Mouse (Mus musculus) neural tube, embryonic 13.5 days (tissue): ENCODE results near the gene Mgat5. TPM values are rescaled to one million over a fixed set of nuclear protein-coding genes. Genes with fewer than 3 reads are reported as not detected.

Source experiments
- ATAC-seq: fragments of 200-750 bp; cut with Nextera tagmentation; 2 replicates; pipeline ENCODE4 v1.8.0; 2017; ENCODE audit warnings: low read depth, mild to moderate bottlenecking, moderate TSS enrichment, moderate library complexity
- H3K27ac ChIP-seq: fragments of 300-500 bp; sonication (generic); replicated peaks from 2 replicates; pipeline ENCODE4 v1.5.1; 2015; ENCODE audit warnings: moderate library complexity, mild to moderate bottlenecking, inconsistent platforms
- H3K27me3 ChIP-seq: fragments of 300-500 bp; sonication (generic); 2 replicates; pipeline ENCODE4 v1.6.1; 2015; ENCODE audit warnings: mild to moderate bottlenecking, inconsistent platforms
- H3K36me3 ChIP-seq: fragments of 300-500 bp; sonication (generic); 2 replicates; pipeline ENCODE4 v1.6.1; 2015; ENCODE audit warnings: mild to moderate bottlenecking, inconsistent platforms
- H3K4me1 ChIP-seq: fragments of 300-500 bp; sonication (generic); replicated peaks from 2 replicates; pipeline ENCODE4 v1.6.1; 2015; ENCODE audit warnings: inconsistent platforms
- H3K4me2 ChIP-seq: fragments of 300-500 bp; sonication (generic); 2 replicates; pipeline ENCODE4 v1.6.1; 2015; ENCODE audit warnings: inconsistent platforms, mild to moderate bottlenecking, moderate library complexity
- H3K4me3 ChIP-seq: fragments of 300-500 bp; sonication (generic); 2 replicates; pipeline ENCODE4 v1.5.1; 2015; ENCODE audit warnings: mild to moderate bottlenecking, inconsistent platforms
- H3K9ac ChIP-seq: fragments of 300-500 bp; sonication (generic); 2 replicates; pipeline ENCODE4 v1.6.1; 2015; ENCODE audit warnings: moderate library complexity, mild to moderate bottlenecking, inconsistent platforms
- H3K9me3 ChIP-seq: fragments of 300-500 bp; sonication (generic); 2 replicates; pipeline ENCODE4 v1.6.1; 2016; ENCODE audit warnings: inconsistent platforms
- WGBS: fragments of 180-500 bp; shearing (Covaris S2); methylation state at CpG from one replicate; pipeline ENCODE4 v1.1.7; 2015; 5-methylcytosine and 5-hydroxymethylcytosine counted together
- polyA plus RNA-seq: library from polyadenylated mRNA; unstranded; fragments of >200 nt; fragmentation: Nextera tagmentation; extraction: Ambion mirVana; gene quantifications from 2 replicates; pipeline ENCODE4 v1.2.1, GENCODE M21; 2015

Gene Mgat5
- polyA plus RNA-seq, 1 experiment from 2014 or later: 11.2 TPM

DNA sequence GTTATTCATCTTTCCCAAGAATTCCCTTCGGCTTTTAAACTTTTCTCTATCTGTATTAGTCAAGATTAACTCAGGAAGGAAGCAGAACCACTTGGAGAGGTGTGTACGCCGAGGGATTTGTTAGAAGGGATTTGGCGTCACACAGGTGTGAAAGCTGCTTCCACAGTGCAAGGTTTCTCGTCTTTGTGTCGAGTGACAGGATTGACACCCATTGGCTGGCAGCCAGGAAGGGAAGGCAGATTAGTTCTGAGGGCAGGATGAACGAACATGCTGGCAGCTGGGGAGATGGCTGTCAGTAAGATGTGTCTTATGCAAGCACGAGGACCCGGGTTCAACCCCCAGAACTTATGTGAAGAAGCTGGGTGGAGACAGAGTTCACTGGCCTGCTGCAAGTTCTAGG, 148.6 kb downstream of the Mgat5 start:
- no peak for ATAC-seq
- no peaks in the 10 kb centered on the region for H3K9me3 ChIP-seq
- no peaks in the 10 kb centered on the region for H3K27me3 ChIP-seq
- H3K4me2 ChIP-seq: no peak overlapping the region
- peaks cover 15% of the 10 kb centered on the region for H3K4me1 ChIP-seq
- H3K4me3 ChIP-seq: no peak overlapping the region
- H3K27ac ChIP-seq: no peak overlapping the region
- H3K36me3 ChIP-seq: no peaks in the 10 kb centered on the region
- WGBS: 67% methylated on average over 9 of the region's 9 CpGs
- no peak overlapping the region for H3K9ac ChIP-seq

- no peak overlapping the region for H3K4me3 ChIP-seq
- peaks cover 8% of the 10 kb centered on the region; the same call in 1 of the 2 replicates for H3K4me1 ChIP-seq
- ATAC-seq: no peak
- no peak overlapping the region for H3K27ac ChIP-seq
- H3K4me2 ChIP-seq: no peak overlapping the region
- no peaks in the 10 kb centered on the region for H3K27me3 ChIP-seq
- WGBS: 82% methylated on average over 5 of the region's 5 CpGs
- H3K36me3 ChIP-seq: no peaks in the 10 kb centered on the region
- H3K9me3 ChIP-seq: no peaks in the 10 kb centered on the region
- H3K9ac ChIP-seq: no peak overlapping the region
Observed at GRCm38 (mm10) chr1:127354152-127354551, 149.3 kb downstream of the Mgat5 start.

DNA sequence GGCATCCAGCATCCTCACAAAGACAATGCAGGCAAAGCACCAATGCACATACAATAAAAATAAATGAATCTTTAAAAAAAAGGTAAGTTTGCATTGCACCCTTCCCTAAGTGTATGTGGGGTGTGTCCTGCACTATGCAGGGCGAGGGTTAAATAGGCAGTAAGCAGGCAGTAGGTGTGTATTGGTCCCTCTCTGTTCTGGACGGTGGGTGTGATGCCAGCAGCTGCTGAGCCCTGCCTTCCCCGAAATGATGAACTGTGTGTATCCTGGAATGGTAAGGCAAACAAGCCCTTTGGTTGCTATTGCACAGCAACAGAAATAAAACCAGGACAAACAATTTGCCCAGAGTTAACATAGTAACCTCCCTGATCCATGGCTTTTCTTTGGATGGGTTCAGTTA, 150.2 kb downstream of the Mgat5 start:
- no peaks in the 10 kb centered on the region for H3K36me3 ChIP-seq
- WGBS: 86% methylated on average over 3 of the region's 3 CpGs
- H3K4me3 ChIP-seq: no peak overlapping the region
- no peaks in the 10 kb centered on the region for H3K27me3 ChIP-seq
- H3K9ac ChIP-seq: no peak overlapping the region
- no peak for ATAC-seq
- peaks cover 8% of the 10 kb centered on the region; the same call in 1 of the 2 replicates for H3K4me1 ChIP-seq
- H3K4me2 ChIP-seq: no peak overlapping the region
- H3K27ac ChIP-seq: no peak overlapping the region
- no peaks in the 10 kb centered on the region for H3K9me3 ChIP-seq

DNA sequence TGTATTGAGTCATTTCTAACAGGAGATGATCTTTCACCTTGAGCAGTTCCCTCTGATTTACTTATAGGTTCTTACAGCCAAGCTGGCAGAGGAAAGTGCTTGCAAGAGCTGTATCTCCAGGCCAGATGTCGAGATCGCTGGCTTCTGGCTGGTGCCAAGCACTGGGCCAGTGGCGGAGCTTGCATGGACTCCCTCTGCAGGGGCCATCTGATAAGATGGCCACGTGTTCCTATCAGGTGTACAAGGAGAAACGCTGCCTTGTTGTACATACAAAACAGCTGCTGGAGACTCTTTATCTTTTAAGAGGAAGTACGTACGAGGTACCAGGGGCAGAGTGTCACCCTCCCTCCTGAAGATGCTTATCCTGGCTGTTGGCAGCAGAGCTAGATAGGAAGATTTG, 158.8 kb downstream of the Mgat5 start:
- Histone ChIP-seq H3K9ac (no peak overlapping the region), H3K27me3 (no peaks in the 10 kb centered on the region), H3K27ac (no peak overlapping the region), H3K4me2 (no peak overlapping the region), H3K9me3 (no peaks in the 10 kb centered on the region), H3K4me1 (no peaks in the 10 kb centered on the region), H3K36me3 (peaks cover 25% of the 10 kb centered on the region), H3K4me3 (no peak overlapping the region)
- 96% methylated on average over 7 of the region's 7 CpGs for WGBS
- ATAC-seq: no peak

- Histone ChIP-seq H3K4me1 (no peaks in the 10 kb centered on the region), H3K36me3 (peaks cover 33% of the 10 kb centered on the region), H3K9me3 (no peaks in the 10 kb centered on the region), H3K9ac (no peak overlapping the region), H3K27ac (no peak overlapping the region), H3K4me3 (no peak overlapping the region), H3K27me3 (no peaks in the 10 kb centered on the region), H3K4me2 (no peak overlapping the region)
- no peak for ATAC-seq
- 91% methylated on average over 5 of the region's 5 CpGs for WGBS
Observed at GRCm38 (mm10) chr1:127365706-127366105, 160.9 kb downstream of the Mgat5 start.

DNA sequence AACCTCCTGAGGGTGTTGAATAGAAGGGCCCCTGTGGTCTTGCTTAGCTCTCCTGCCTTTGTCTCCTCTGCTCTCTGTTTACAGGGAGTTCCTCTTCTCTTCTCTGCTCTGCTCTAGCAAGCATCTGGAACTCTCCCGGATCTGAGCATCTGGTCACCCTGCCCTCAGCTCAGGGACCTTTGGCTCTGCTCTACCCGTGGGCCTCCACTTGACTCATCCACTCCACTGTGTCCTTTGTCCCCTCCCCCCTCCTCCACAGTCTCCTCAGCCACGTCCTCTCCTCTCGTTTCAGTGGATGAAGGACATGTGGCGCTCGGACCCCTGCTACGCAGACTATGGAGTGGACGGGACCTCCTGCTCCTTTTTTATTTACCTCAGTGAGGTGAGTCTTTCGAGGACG, 161.3 kb downstream of the Mgat5 start:
- 77% methylated on average over 10 of the region's 10 CpGs for WGBS
- Histone ChIP-seq H3K4me2 (no peak overlapping the region), H3K27me3 (no peaks in the 10 kb centered on the region), H3K27ac (no peak overlapping the region), H3K9me3 (no peaks in the 10 kb centered on the region), H3K4me1 (no peaks in the 10 kb centered on the region), H3K36me3 (peaks cover 37% of the 10 kb centered on the region), H3K4me3 (no peak overlapping the region), H3K9ac (no peak overlapping the region)
- ATAC-seq: 0 out of 2 replicates have a peak, but pooled peaks have one; percentile 42

- no peak overlapping the region for H3K9ac ChIP-seq
- no peak overlapping the region for H3K4me2 ChIP-seq
- peaks cover 9% of the 10 kb centered on the region for H3K4me1 ChIP-seq
- peaks cover 39% of the 10 kb centered on the region for H3K36me3 ChIP-seq
- no peak overlapping the region for H3K4me3 ChIP-seq
- H3K9me3 ChIP-seq: no peaks in the 10 kb centered on the region
- H3K27ac ChIP-seq: no peak overlapping the region
- ATAC-seq: no peak
- no peaks in the 10 kb centered on the region for H3K27me3 ChIP-seq
- WGBS: 81% methylated on average over 8 of the region's 8 CpGs
Observed at GRCm38 (mm10) chr1:127368513-127368912, 163.7 kb downstream of the Mgat5 start.

DNA sequence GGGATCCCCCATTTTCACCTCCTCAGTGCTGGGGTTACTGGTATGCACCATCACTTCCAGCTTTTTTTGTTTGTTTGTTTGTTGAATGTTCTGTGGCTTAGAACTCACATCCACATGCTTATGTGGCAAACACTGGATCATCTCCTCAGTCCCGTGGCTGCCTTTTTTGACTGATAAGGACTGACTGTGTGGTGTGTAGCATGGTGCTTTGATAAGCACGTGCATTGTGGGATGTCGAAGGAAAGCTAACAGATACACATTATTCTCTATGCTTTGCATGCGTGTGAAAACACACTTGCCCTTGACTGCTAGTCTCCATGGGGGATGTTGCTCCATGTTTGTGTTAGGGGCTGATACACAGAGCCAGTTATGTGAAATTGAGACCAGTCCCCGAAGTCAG, 164.7 kb downstream of the Mgat5 start:
- Histone ChIP-seq H3K27ac (no peak overlapping the region), H3K4me3 (no peak overlapping the region), H3K9ac (no peak overlapping the region), H3K36me3 (peaks cover 39% of the 10 kb centered on the region), H3K27me3 (no peaks in the 10 kb centered on the region), H3K4me2 (no peak overlapping the region), H3K4me1 (peaks cover 19% of the 10 kb centered on the region), H3K9me3 (no peaks in the 10 kb centered on the region)
- no peak for ATAC-seq
- 95% methylated on average over 5 of the region's 5 CpGs for WGBS

DNA sequence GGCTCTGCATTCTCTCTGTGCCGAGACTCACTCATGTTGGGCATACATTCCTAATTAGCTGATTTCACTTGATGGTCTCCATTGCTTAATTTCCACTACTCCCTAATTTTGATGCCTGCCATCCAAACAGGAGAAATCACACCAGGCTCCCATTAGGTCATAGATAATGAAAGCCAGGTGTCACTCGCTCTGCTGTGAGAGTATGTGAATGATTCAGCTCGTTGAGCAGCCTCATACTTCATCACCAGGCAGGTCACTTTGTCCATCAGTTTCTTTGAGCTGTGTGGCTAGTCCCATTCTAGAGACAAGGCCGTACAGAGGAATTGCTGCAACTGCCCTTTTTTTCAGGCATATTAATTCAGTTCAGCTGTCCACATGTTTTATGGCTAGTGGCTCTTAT, 167.3 kb downstream of the Mgat5 start:
- WGBS: 61% methylated on average over 4 of the region's 4 CpGs
- H3K9me3 ChIP-seq: no peaks in the 10 kb centered on the region
- peak overlapping the region; percentile 81; the same call in 1 of the 2 replicates for H3K27ac ChIP-seq

GRCm38 (mm10) chr1:127373559-127373958, 168.7 kb downstream of the Mgat5 start:
- Histone ChIP-seq H3K4me2 (no peak overlapping the region), H3K27me3 (no peaks in the 10 kb centered on the region), H3K4me3 (no peak overlapping the region), H3K9me3 (no peaks in the 10 kb centered on the region), H3K27ac (peak overlapping the region; percentile 81), H3K9ac (no peak overlapping the region), H3K4me1 (peaks cover 32% of the 10 kb centered on the region), H3K36me3 (peaks cover 14% of the 10 kb centered on the region; the same call in 1 of the 2 replicates)
- peak; percentile 51; the same call in 1 of the 2 replicates for ATAC-seq
- WGBS: 27% methylated on average over 5 of the region's 5 CpGs

More for the DNA sequence above, 167.3 kb downstream of the Mgat5 start:
- no peak for ATAC-seq
- no peak overlapping the region for H3K4me3 ChIP-seq
- H3K9ac ChIP-seq: no peak overlapping the region
- peaks cover 23% of the 10 kb centered on the region for H3K36me3 ChIP-seq
- peaks cover 28% of the 10 kb centered on the region for H3K4me1 ChIP-seq
- no peaks in the 10 kb centered on the region for H3K27me3 ChIP-seq
- H3K4me2 ChIP-seq: no peak overlapping the region

- 54% methylated on average over 3 of the region's 3 CpGs for WGBS
- H3K9ac ChIP-seq: no peak overlapping the region
- H3K4me1 ChIP-seq: peaks cover 36% of the 10 kb centered on the region
- H3K27ac ChIP-seq: peak overlapping the region; percentile 81
- no peak for ATAC-seq
- no peaks in the 10 kb centered on the region for H3K9me3 ChIP-seq
- no peaks in the 10 kb centered on the region for H3K27me3 ChIP-seq
- peaks cover 14% of the 10 kb centered on the region; the same call in 1 of the 2 replicates for H3K36me3 ChIP-seq
- H3K4me3 ChIP-seq: no peak overlapping the region
- no peak overlapping the region for H3K4me2 ChIP-seq
Observed at GRCm38 (mm10) chr1:127374157-127374556, 169.3 kb downstream of the Mgat5 start.

GRCm38 (mm10) chr1:127380140-127380539, 175.3 kb downstream of the Mgat5 start:
- Histone ChIP-seq H3K27ac (peak overlapping the region; percentile 67; the same call in 1 of the 2 replicates), H3K36me3 (peaks cover 15% of the 10 kb centered on the region), H3K9me3 (no peaks in the 10 kb centered on the region), H3K9ac (no peak overlapping the region), H3K4me2 (no peak overlapping the region), H3K4me1 (peaks cover 44% of the 10 kb centered on the region), H3K4me3 (no peak overlapping the region), H3K27me3 (no peaks in the 10 kb centered on the region)
- ATAC-seq: no peak
- 32% methylated on average over 4 of the region's 4 CpGs for WGBS
